Mouse (Mus musculus): Measurements from ENCODE around the gene Apon. TPM values are rescaled to one million over a fixed set of nuclear protein-coding genes. Genes with fewer than 3 reads are reported as not detected.
"Not testable (repeated sequence)": the region's sequence is repeated elsewhere in the genome, so short reads cannot be mapped to it uniquely, and the experiment has no call there.

Apon gene
- total and polyA plus RNA-seq, 2 experiments = 227 to 456 TPM

- Histone ChIP-seq H3K27me3 (ENCODE audit: control insufficient read depth, insufficient read depth, low read length) (no peaks in the 10 kb centered on the region), H3K4me3 (ENCODE audit: insufficient read depth, low read depth, low read length) (no peak overlapping the region), H3K4me1 (ENCODE audit: control insufficient read depth, insufficient read depth, low read length) (peaks cover 4% of the 10 kb centered on the region; the same call in 1 of the 2 replicates), H3K36me3 (ENCODE audit: control insufficient read depth, insufficient read depth, low read length) (no peaks in the 10 kb centered on the region), H3K79me2 (ENCODE audit: control insufficient read depth, insufficient read depth, low read length) (peaks cover 6% of the 10 kb centered on the region; the same call in 1 of the 2 replicates), H3K9ac (ENCODE audit: low read depth, low read length) (no peak overlapping the region), H3K27ac (replicated peaks; ENCODE audit: insufficient read depth, low read depth, low read length) (no peak overlapping the region)
- 96% methylated on average over 13 of the region's 13 CpGs for WGBS
- no peak for DNase-seq (ENCODE audit: extremely low read depth, low read depth, low spot score)
- TF ChIP-seq POLR2A (IDR thresholded peaks at IDR 0.05; ENCODE audit: extremely low read depth, insufficient read depth, low read length) = no peak
- no peak for TF ChIP-seq CTCF (IDR thresholded peaks at IDR 0.05; ENCODE audit: low read depth, low read length)
Measured at GRCm38 (mm10) chr10:128250565-128250964, 3.3 kb upstream of the Apon start.

- Histone ChIP-seq H3K4me3 (ENCODE audit: insufficient read depth, low read depth, low read length) (peak overlapping the region; percentile 70), H3K27me3 (ENCODE audit: control insufficient read depth, insufficient read depth, low read length) (no peaks in the 10 kb centered on the region), H3K79me2 (ENCODE audit: control insufficient read depth, insufficient read depth, low read length) (peaks cover 6% of the 10 kb centered on the region; the same call in 1 of the 2 replicates), H3K27ac (replicated peaks; ENCODE audit: insufficient read depth, low read depth, low read length) (peak overlapping the region; percentile 34), H3K36me3 (ENCODE audit: control insufficient read depth, insufficient read depth, low read length) (no peaks in the 10 kb centered on the region), H3K9ac (ENCODE audit: low read depth, low read length) (peak overlapping the region; percentile 29), H3K4me1 (ENCODE audit: control insufficient read depth, insufficient read depth, low read length) (peaks cover 14% of the 10 kb centered on the region)
- WGBS = 57% methylated on average over 8 of the region's 8 CpGs
- no peak for DNase-seq (ENCODE audit: extremely low read depth, low read depth, low spot score)
- TF ChIP-seq POLR2A (IDR thresholded peaks at IDR 0.05; ENCODE audit: extremely low read depth, insufficient read depth, low read length) (no peak), CTCF (IDR thresholded peaks at IDR 0.05; ENCODE audit: low read depth, low read length) (no peak)
Measured at GRCm38 (mm10) chr10:128255925-128256324, 2.0 kb downstream of the Apon start.

DNA sequence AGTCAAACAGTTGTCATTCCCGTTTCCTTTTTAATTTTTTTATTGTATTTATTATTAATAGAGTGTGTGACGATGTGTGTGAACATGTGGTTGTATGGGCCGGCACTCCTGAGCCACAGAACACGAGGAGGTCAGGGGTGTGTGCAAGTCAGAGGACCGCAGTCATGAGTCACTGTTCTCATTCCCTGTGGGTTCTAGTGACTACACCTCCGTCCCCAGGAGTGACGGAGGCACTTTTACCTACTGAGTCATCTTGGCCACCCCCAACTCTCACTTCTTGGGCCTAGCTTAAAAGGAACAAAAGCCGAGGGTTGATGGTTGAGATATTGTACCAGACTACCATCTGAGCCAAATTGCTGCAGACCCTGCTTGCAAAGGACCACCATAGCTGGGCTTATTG, 2.4 kb downstream of the Apon start:
- Histone ChIP-seq H3K27ac (replicated peaks; ENCODE audit: insufficient read depth, low read depth, low read length) (peak overlapping the region; percentile 34), H3K79me2 (ENCODE audit: control insufficient read depth, insufficient read depth, low read length) (peaks cover 6% of the 10 kb centered on the region; the same call in 1 of the 2 replicates), H3K27me3 (ENCODE audit: control insufficient read depth, insufficient read depth, low read length) (no peaks in the 10 kb centered on the region), H3K36me3 (ENCODE audit: control insufficient read depth, insufficient read depth, low read length) (no peaks in the 10 kb centered on the region), H3K4me1 (ENCODE audit: control insufficient read depth, insufficient read depth, low read length) (peaks cover 14% of the 10 kb centered on the region), H3K9ac (ENCODE audit: low read depth, low read length) (peak overlapping the region; percentile 20), H3K4me3 (ENCODE audit: insufficient read depth, low read depth, low read length) (peak overlapping the region; percentile 70)
- WGBS = 44% methylated on average over 8 of the region's 8 CpGs
- DNase-seq (ENCODE audit: extremely low read depth, low read depth, low spot score) = peak; percentile 43
- TF ChIP-seq CTCF (IDR thresholded peaks at IDR 0.05; ENCODE audit: low read depth, low read length) (no peak), POLR2A (IDR thresholded peaks at IDR 0.05; ENCODE audit: extremely low read depth, insufficient read depth, low read length) (no peak)

GRCm38 (mm10) chr10:128258953-128259352, 5.1 kb downstream of the Apon start:
- no peak overlapping the region for H3K9ac ChIP-seq (ENCODE audit: low read depth, low read length)
- H3K36me3 ChIP-seq (ENCODE audit: control insufficient read depth, insufficient read depth, low read length) = no peaks in the 10 kb centered on the region
- peaks cover 11% of the 10 kb centered on the region for H3K4me1 ChIP-seq (ENCODE audit: control insufficient read depth, insufficient read depth, low read length)
- TF ChIP-seq POLR2A (IDR thresholded peaks at IDR 0.05; ENCODE audit: extremely low read depth, insufficient read depth, low read length) = no peak
- no peak for TF ChIP-seq CTCF (IDR thresholded peaks at IDR 0.05; ENCODE audit: low read depth, low read length)
- H3K4me3 ChIP-seq (ENCODE audit: insufficient read depth, low read depth, low read length) = no peak overlapping the region
- H3K79me2 ChIP-seq (ENCODE audit: control insufficient read depth, insufficient read depth, low read length) = no peaks in the 10 kb centered on the region; the same call in 1 of the 2 replicates
- no peaks in the 10 kb centered on the region for H3K27me3 ChIP-seq (ENCODE audit: control insufficient read depth, insufficient read depth, low read length)
- no peak overlapping the region for H3K27ac ChIP-seq (replicated peaks; ENCODE audit: insufficient read depth, low read depth, low read length)
- DNase-seq (ENCODE audit: extremely low read depth, low read depth, low spot score) = no peak
- 52% methylated on average over 4 of the region's 4 CpGs for WGBS

GRCm38 (mm10) chr10:128259946-128260345, 6.0 kb downstream of the Apon start:
- TF ChIP-seq POLR2A (IDR thresholded peaks at IDR 0.05; ENCODE audit: extremely low read depth, insufficient read depth, low read length) (no peak), CTCF (IDR thresholded peaks at IDR 0.05; ENCODE audit: low read depth, low read length) (no peak)
- 96% methylated on average over 5 of the region's 5 CpGs for WGBS

DNA sequence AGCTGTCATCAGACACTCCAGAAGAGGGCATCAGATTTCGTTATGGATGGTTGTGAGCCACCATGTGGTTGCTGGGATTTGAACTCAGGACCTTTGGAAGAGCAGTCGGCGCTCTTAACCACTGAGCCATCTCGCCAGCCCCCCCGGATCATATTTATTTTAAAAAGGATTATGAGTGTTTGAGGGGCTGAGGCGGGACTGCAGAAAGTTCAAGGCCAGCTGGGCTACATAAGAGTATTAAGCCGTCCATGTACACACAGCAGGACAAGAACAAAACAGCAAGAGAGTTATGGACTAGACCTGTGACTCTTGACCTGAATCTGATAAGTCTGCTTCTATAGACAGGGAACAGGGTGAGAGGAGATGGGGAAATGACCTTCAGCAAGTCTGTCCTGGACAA, 6.5 kb downstream of the Apon start:
- not testable (repeated sequence) for H3K36me3 ChIP-seq (ENCODE audit: control insufficient read depth, insufficient read depth, low read length); H3K27ac ChIP-seq (replicated peaks; ENCODE audit: insufficient read depth, low read depth, low read length); H3K9ac ChIP-seq (ENCODE audit: low read depth, low read length); DNase-seq (ENCODE audit: extremely low read depth, low read depth, low spot score); H3K79me2 ChIP-seq (ENCODE audit: control insufficient read depth, insufficient read depth, low read length); H3K27me3 ChIP-seq (ENCODE audit: control insufficient read depth, insufficient read depth, low read length); H3K4me3 ChIP-seq (ENCODE audit: insufficient read depth, low read depth, low read length)
- H3K4me1 ChIP-seq (ENCODE audit: control insufficient read depth, insufficient read depth, low read length) = peaks cover 11% of the 10 kb centered on the region
- WGBS = 91% methylated on average over 7 of the region's 7 CpGs

More at GRCm38 (mm10) chr10:128259946-128260345, 6.0 kb downstream of the Apon start:
- Histone ChIP-seq H3K79me2 (ENCODE audit: control insufficient read depth, insufficient read depth, low read length) (no peaks in the 10 kb centered on the region; the same call in 1 of the 2 replicates), H3K4me3 (ENCODE audit: insufficient read depth, low read depth, low read length) (no peak overlapping the region), H3K4me1 (ENCODE audit: control insufficient read depth, insufficient read depth, low read length) (peaks cover 11% of the 10 kb centered on the region), H3K36me3 (ENCODE audit: control insufficient read depth, insufficient read depth, low read length) (no peaks in the 10 kb centered on the region), H3K27ac (replicated peaks; ENCODE audit: insufficient read depth, low read depth, low read length) (no peak overlapping the region), H3K9ac (ENCODE audit: low read depth, low read length) (no peak overlapping the region), H3K27me3 (ENCODE audit: control insufficient read depth, insufficient read depth, low read length) (no peaks in the 10 kb centered on the region)
- DNase-seq (ENCODE audit: extremely low read depth, low read depth, low spot score) = no peak
